Mouse (Mus musculus) thymus, postnatal 4 days (tissue): Measurements from ENCODE around the gene Tbrg4.

Experiments used
- DNase-seq: peaks from one replicate; pipeline ENCODE4 v3.0.0; 2021

Gene Tbrg4

GRCm38 (mm10) chr11:6588295-6588694, 37.6 kb downstream of the Tbrg4 start:
- no peak for DNase-seq

- DNase-seq: no peak
Measured at GRCm38 (mm10) chr11:6587249-6587940, 38.5 kb downstream of the Tbrg4 start.

DNA sequence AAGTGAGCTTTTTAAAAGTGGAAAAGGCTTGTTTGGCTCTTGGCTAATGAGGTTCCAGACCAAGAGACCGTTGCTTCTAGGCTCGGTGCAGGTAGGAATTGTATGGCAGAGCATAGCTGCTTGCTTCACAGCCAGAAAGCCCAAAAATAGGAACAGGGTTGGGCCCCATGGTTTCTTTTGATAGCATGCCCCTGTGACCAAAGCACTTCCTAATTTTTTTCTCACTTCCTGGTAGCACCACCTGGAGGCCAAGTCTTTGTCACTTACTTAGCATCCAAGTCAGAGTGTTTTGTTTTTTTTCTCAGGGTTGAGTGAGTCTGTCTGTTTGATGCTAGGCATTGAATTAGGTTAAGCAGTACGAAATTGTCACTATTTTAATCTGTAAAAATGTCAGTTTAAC, 39.2 kb downstream of the Tbrg4 start:
- no peak for DNase-seq

GRCm38 (mm10) chr11:6585748-6586147, 40.1 kb downstream of the Tbrg4 start:
- DNase-seq: no peak

DNA sequence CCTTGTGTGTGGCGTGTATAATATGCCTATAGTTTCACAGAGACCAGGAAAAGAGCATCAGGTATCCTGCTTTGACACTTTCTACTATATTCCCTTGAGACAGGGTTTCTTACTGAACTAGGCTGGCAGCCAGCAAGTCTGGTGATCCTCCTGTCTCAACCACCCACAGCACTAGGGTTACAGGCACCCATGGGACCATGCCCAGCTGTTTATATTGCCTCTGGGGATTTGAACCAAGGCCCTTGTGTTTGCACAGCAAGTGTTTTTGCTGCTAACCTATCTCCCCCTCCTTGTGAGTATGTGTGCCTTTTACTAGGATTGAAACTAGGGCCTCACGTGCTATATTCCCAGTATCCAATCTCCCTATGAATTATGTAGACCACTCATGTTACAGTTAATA, 44.3 kb downstream of the Tbrg4 start:
- DNase-seq: no peak

GRCm38 (mm10) chr11:6580065-6580750, 45.7 kb downstream of the Tbrg4 start:
- no peak for DNase-seq

GRCm38 (mm10) chr11:6579361-6579760, 46.5 kb downstream of the Tbrg4 start:
- no peak for DNase-seq

GRCm38 (mm10) chr11:6576151-6576550, 49.7 kb downstream of the Tbrg4 start:
- DNase-seq: no peak

- DNase-seq: no peak
Measured at GRCm38 (mm10) chr11:6569410-6569777, 56.5 kb downstream of the Tbrg4 start.

- peak; percentile 52 for DNase-seq
Measured at GRCm38 (mm10) chr11:6568584-6569409, 57.1 kb downstream of the Tbrg4 start.

- no peak for DNase-seq
Measured at GRCm38 (mm10) chr11:6567951-6568350, 57.9 kb downstream of the Tbrg4 start.

DNA sequence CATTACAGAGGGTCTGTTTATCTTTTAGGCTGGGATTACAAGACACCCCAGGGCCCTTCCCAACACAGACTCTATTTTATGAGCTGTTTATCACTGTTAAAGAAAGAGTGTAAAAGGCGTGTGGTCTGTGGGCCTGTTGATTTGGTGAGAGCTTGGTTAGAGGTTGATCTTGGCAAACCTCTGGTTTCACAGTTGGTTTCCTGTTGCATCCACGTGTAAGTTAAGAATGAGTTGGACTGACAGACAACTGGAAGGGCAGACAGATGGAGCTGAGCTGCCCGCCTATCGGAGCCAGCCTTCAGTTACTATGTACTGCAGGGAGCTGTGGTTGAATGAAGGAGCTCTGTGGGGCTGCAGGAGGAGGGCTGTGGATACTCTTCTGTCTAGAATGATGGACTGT, 59.4 kb downstream of the Tbrg4 start:
- DNase-seq: peak; percentile 11
